Mouse (Mus musculus) monocyte, adult 2 months (primary cell): ENCODE results near the gene Plxdc2.

Experiments
- DNase-seq, 2 experiments: peaks; one replicate each; pipeline ENCODE4 v3.0.0; 2022; ENCODE audit warnings: low spot score in 2 of 2, low read depth in 1 of 2

The Plxdc2 gene

GRCm38 (mm10) chr2:16356106-16356818, at the start of gene Plxdc2:
Gene Plxdc2 (plus strand): TSS chr2:16356304.
- no peak for DNase-seq

GRCm38 (mm10) chr2:16310387-16310786, 45.7 kb upstream of the Plxdc2 start:
- DNase-seq = no peak

DNA sequence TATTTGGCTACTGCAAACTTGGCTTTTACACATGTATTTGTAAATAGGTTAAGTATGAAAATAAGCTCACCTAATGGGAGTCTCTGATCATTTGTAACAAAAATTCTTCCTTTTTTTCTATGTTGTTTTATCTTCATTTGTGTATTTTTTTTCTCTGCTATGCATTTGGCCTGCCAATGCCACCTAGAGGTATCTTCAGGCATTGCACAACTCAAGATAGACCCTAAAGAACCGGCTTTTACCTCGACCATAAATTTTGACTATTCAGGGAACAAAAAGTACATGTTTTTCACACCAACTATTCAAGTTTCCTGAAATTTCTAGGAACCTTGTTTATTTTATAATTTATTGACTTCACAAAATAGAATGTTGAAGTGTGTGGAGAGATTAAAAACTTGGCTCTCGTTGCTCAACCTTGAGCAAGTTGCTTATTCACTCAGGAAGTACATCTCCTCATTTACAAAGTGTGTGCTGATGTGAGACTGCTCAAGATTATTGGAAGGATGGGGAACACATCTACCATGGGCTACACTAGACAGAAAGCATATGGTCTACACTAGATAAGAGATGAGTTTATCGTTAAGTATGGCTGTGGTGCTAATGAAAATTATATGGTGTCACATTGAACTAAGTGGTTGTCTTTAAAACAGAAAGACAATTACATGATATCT, 43.6 kb upstream of the Plxdc2 start:
- DNase-seq = no peak

GRCm38 (mm10) chr2:16335194-16335781, 20.8 kb upstream of the Plxdc2 start:
- no peak for DNase-seq

DNA sequence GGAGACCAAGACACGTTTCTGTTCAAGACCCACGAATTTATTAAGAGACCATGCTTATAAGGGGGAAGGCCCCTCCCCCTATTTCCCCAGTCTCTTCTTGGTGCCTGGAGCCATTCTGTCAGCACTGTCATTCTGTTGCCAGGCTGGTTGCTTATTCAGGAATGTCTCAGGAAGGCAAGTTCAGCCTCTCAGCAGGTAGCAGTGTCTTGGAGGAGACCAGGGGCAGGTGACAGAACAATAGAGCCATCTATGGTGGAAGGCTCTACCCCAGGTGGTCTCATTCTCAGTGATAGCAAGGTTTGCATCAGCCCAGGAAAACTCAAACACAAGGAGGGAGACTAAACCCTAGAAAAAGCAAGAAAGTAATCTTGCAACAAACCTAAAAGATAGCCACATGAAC, 11.5 kb upstream of the Plxdc2 start:
- no peak for DNase-seq

DNA sequence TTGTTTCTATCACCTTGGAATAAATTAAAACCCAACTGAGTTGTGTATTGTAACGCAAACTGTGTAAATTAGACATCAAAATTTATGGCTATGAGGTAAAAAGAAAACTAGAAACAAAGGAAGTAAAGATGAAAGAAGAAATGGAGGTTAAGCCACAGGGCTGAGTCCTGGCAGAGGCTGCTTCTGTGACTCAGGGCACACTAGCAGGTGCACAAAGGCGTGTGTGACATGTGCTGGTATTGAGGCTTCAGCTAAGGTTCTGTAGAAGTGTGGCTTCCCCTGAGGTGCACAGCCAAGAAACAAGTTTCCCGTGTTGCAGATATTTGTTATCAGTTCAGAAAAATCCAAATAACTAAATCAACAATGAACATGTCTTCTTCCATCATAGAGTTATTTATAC, 5.0 kb upstream of the Plxdc2 start:
- DNase-seq = no peak

DNA sequence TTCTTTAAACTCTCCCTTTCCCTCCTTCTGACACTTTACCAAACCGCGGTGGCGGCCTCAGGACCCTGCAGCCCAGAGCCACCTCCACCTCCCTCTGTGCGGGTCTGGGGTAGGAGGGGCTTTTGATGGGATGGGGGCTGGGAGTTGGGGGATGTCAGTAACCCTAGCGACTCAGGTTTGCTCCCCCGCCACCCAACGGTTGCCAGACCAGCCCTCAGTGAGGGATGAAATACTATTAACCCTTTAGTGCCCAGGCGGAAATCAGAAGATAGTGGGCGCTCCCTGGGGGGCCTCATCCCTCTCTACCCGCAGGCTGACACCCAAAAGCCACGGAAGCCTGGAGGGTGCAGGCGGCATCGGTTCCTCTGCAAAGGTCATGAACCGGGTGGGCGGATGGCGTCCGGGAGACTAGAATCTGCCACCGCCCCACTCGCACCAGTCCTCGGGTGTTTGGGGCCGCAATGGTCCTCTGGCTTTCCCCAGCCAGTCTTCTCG, 446 bp upstream of the Plxdc2 start:
- no peak for DNase-seq

GRCm38 (mm10) chr2:16356921-16357837, 1.1 kb downstream of the Plxdc2 start:
- no peak for DNase-seq

- no peak for DNase-seq
Observed at GRCm38 (mm10) chr2:16357946-16358345, 1.8 kb downstream of the Plxdc2 start.

GRCm38 (mm10) chr2:16359341-16359928, 3.3 kb downstream of the Plxdc2 start:
- DNase-seq = no peak

- DNase-seq = no peak
Observed at GRCm38 (mm10) chr2:16364749-16365148, 8.6 kb downstream of the Plxdc2 start.

DNA sequence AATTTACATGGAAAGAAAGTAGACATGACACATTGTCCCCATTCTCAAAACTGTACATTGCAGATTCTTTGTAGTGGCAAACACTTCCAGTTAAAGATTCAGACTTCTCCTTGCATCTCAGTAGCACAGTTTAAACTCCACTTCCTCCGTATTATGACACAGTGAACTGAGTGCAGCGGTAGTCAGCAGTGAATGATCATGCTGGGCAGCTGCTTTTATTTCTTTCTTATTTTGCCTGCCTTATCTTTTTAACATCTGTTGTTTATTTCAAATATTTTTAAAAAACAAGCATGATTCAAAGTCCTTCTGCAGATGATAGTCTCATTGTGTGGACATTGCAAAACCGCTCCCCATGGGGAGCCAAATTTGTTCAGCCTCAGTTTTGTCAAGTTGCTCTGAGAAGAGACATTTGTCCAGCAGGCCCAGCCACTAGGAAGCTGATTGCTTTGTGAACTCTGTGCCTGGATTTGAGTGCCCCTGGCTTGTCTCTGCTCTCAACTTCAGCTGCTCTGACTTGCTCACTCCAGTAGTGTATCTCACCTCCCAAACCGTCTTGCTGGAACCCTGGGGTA, 9.8 kb downstream of the Plxdc2 start:
- DNase-seq = no peak

GRCm38 (mm10) chr2:16370419-16370818, 14.3 kb downstream of the Plxdc2 start:
- DNase-seq = no peak

DNA sequence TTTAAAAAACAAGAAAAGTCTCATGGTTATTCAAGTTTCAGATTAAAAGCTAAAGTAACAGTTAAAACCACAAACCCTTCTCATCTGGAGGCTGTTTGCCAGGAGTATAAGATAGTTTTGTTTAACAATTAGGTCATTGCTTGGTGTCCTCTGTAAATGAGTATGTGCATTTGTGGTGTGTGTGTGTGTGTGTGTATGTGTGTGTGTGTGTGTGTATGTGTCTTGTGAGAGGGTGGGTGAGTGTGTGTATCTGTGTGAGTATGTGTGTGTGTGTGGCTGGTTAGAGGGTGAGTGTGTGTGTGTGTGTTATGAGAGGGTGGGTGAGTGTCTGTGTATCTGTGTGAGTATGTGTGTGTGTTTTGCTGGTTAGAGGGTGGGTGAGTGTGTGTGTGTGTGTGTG, 18.2 kb downstream of the Plxdc2 start:
- DNase-seq = no peak

DNA sequence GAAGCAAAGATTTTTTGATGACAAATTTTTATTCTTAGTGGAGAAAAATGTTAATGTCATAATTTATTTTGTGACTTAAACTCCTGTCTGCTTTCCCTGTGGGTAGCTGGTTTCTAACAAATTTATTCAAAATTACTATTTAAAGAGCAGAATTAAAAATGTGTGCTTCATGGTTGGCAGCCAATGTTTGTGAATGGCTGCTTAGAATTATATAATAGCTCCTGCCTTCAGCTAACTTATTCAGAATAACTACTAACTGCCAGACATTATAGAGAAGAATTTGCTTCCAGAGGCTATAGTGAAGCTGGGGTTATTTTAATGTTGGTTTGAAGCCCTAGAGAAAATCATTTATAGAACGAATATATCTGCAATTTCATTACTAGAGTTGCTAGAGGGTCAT, 30.1 kb downstream of the Plxdc2 start:
- DNase-seq = no peak

DNA sequence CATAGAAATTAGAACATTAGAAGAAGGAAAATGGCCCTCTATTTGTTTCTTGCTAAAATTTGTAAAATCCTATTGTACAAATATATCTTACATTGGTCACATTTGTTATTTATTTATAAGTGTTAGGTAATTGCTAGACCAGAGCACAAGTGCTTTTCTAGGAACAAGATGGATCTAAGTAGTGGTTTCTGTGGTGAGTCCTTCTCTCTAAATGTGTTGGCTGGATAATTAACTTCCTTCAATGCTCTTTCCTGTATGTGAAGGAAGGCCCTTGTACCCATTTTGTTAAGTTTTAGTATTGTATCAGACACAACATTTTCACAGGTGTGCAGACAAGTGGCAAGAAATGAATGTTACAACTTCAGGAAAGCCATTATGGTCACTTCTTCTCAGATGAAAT, 30.6 kb downstream of the Plxdc2 start:
- no peak for DNase-seq

DNA sequence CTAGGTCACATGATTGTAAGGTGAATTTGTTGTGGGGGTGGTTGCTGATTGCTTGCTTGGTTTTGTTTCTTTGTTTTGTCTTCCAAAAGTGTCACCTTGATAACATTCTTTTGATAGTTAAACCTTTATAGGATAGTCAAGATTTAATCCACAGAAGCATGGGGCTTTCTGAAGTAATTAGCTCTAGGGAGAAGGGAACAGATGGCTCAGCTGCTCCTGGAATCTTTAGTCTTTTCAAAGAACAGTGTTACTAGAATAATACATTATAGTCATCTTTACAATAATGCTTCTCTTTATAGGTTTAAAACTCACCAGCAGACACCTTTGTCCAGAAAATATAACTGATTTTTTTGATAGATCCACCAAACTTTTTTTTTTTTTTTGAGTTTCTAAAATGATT, 31.7 kb downstream of the Plxdc2 start:
- DNase-seq = no peak

GRCm38 (mm10) chr2:16397501-16397900, 41.4 kb downstream of the Plxdc2 start:
- no peak for DNase-seq

DNA sequence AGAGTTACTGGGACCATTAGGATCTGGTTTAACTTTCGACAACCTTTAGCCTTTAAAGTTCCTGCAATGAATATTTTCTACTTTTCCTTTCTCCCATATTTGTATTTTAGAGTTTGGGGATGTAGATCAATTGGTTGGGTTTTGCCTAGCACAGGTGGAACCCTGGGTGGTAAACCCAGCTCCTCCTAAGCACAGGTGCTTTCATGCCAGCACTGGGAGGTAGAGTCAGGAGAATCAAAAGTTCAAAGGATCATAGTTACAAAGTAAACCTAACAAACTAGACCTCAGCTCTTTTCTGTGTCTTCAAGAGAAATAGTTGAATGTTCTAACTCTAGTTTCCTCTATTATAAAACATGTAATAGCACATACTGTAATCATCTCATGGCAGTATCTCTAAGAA, 41.9 kb downstream of the Plxdc2 start:
- DNase-seq = no peak

DNA sequence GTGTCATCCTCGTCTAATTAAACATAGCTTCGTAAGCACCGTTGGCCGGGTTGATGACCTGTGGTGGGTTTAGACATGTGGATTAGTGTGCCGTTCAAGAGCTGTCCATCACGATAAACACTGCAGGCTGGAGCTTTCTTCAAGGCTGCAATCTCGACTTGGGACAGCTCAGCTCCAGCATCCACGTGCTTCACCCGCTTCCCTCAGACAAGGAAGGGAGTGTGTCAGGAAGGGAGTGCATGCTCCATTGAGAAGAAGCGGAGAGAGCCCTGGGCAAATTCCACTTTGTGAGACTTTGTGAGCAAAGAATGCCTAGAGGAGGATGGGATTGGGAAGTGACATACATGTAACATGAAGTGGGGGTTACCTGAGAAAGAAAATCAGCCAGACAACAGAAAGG, 42.8 kb downstream of the Plxdc2 start:
- DNase-seq = no peak

GRCm38 (mm10) chr2:16406508-16406907, 50.4 kb downstream of the Plxdc2 start:
- DNase-seq = no peak
